Mouse (Mus musculus) frontal cortex, postnatal 14 days (tissue): ENCODE measurements around the gene Sp6.

Experiments used
- DNase-seq, 2 experiments: peaks; one replicate each; pipeline ENCODE4 v3.0.0; 2022; ENCODE audit warnings: low spot score in 2 of 2

Gene Sp6

GRCm38 (mm10) chr11:96982355-96982754 lies 30.8 kb upstream of the Sp6 start:
- DNase-seq: peak; percentile 52 to 71

GRCm38 (mm10) chr11:96982859-96983258 lies 30.3 kb upstream of the Sp6 start, which contains the start of gene Sp2:
Gene Sp2, minus strand, starts transcription at chr11:96982959.
- no peak for DNase-seq

- no peak for DNase-seq
These were observed 28.3 kb upstream of the Sp6 start for GRCm38 (mm10) chr11:96984903-96985302.

- DNase-seq: no peak
These were observed 26.7 kb upstream of the Sp6 start for GRCm38 (mm10) chr11:96986463-96986862.

- no peak for DNase-seq
These were observed 25.1 kb upstream of the Sp6 start for GRCm38 (mm10) chr11:96987873-96988655.

- DNase-seq: no peak
These were observed 21.7 kb upstream of the Sp6 start for GRCm38 (mm10) chr11:96991501-96991900.

GRCm38 (mm10) chr11:96992722-96993311 lies 20.4 kb upstream of the Sp6 start:
- no peak for DNase-seq

- DNase-seq: no peak
These were observed 18.2 kb upstream of the Sp6 start for GRCm38 (mm10) chr11:96995031-96995430.

- no peak for DNase-seq
These were observed 17.1 kb upstream of the Sp6 start for GRCm38 (mm10) chr11:96995836-96996772.

- no peak for DNase-seq
These were observed 16.3 kb upstream of the Sp6 start for GRCm38 (mm10) chr11:96996773-96997379.

GRCm38 (mm10) chr11:96997380-96997956 lies 15.7 kb upstream of the Sp6 start:
- DNase-seq: no peak

GRCm38 (mm10) chr11:97003170-97003569 lies 10.0 kb upstream of the Sp6 start:
- no peak for DNase-seq

GRCm38 (mm10) chr11:97007093-97007794 lies 6.0 kb upstream of the Sp6 start:
- DNase-seq: no peak

GRCm38 (mm10) chr11:97009198-97009790 lies 3.9 kb upstream of the Sp6 start:
- no peak for DNase-seq

- no peak for DNase-seq
These were observed 4.7 kb downstream of the Sp6 start for GRCm38 (mm10) chr11:97017696-97018582.

- DNase-seq: no peak
These were observed 5.6 kb downstream of the Sp6 start for GRCm38 (mm10) chr11:97018583-97019344.

GRCm38 (mm10) chr11:97019345-97019708 lies 6.1 kb downstream of the Sp6 start:
- no peak for DNase-seq

GRCm38 (mm10) chr11:97021121-97021765 lies 8.0 kb downstream of the Sp6 start:
- DNase-seq: no peak
